Mouse (Mus musculus): ENCODE results near the gene Ins2. TPM values are rescaled to one million over a fixed set of nuclear protein-coding genes. Genes with fewer than 3 reads are reported as not detected.

The Ins2 gene
- polyA plus RNA-seq (2012; rRNA removed), result 0.68 and 0.88 TPM in 2 replicates

DNA sequence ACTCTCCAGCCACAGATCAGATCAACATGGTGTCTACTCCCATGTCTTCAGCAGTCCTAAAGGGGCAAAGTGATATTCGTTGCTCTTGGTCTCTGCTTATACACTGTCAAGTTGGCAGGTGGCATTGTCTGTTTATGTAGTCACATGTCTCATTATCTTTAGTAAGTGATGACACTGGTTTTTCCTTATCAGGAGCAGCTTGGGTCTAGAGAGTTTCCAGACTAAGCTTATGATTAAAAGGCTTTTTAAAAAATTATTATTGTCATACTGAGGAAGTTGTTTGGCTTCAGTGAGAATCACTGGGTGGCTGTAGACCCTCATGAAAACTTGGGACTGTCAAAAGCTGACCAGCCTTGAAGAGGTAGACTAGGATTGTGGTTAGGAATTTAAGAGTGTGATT, at the start of gene Ins2:
TSS of gene Ins2 (minus strand) at position 101 of the 400 bp plus-strand sequence.
- H3K27ac ChIP-seq (ENCODE audit: insufficient read depth, low read depth, low read length), result no peak within 1 kb of the TSS
- no peaks in the 10 kb centered on the region for H3K4me1 ChIP-seq (ENCODE audit: control insufficient read depth, insufficient read depth, low read length)
- H3K36me3 ChIP-seq (ENCODE audit: control insufficient read depth, insufficient read depth, low read length), result no peaks in the 10 kb centered on the region
- H3K27me3 ChIP-seq (replicated peaks; ENCODE audit: control insufficient read depth, insufficient read depth, low read length), result no peaks in the 10 kb centered on the region
- no peak for DNase-seq
- H3K4me3 ChIP-seq (ENCODE audit: insufficient read depth, low read depth, low read length), result no peak within 1 kb of the TSS
- no peak for TF ChIP-seq POLR2A (IDR thresholded peaks at IDR 0.05; ENCODE audit: low read depth, low read length)
- no peak for TF ChIP-seq CTCF (conservative IDR thresholded peaks at IDR 0.05; ENCODE audit: insufficient read depth, insufficient read length, low read depth, low read length)
- 90% methylated on average over 1 of the region's 1 CpGs for WGBS

GRCm38 (mm10) chr7:142792650-142793275, 49.6 kb upstream of the Ins2 start:
- no peaks in the 10 kb centered on the region for H3K36me3 ChIP-seq (ENCODE audit: control insufficient read depth, insufficient read depth, low read length)
- DNase-seq, result no peak
- H3K27ac ChIP-seq (ENCODE audit: insufficient read depth, low read depth, low read length), result no peak overlapping the region
- no peak overlapping the region for H3K4me3 ChIP-seq (ENCODE audit: insufficient read depth, low read depth, low read length)
- no peaks in the 10 kb centered on the region for H3K4me1 ChIP-seq (ENCODE audit: control insufficient read depth, insufficient read depth, low read length)
- WGBS, result 67% methylated on average over 1 of the region's 1 CpGs
- TF ChIP-seq CTCF (conservative IDR thresholded peaks at IDR 0.05; ENCODE audit: insufficient read depth, insufficient read length, low read depth, low read length) (no peak), POLR2A (IDR thresholded peaks at IDR 0.05; ENCODE audit: low read depth, low read length) (no peak)
- H3K27me3 ChIP-seq (replicated peaks; ENCODE audit: control insufficient read depth, insufficient read depth, low read length), result no peaks in the 10 kb centered on the region

DNA sequence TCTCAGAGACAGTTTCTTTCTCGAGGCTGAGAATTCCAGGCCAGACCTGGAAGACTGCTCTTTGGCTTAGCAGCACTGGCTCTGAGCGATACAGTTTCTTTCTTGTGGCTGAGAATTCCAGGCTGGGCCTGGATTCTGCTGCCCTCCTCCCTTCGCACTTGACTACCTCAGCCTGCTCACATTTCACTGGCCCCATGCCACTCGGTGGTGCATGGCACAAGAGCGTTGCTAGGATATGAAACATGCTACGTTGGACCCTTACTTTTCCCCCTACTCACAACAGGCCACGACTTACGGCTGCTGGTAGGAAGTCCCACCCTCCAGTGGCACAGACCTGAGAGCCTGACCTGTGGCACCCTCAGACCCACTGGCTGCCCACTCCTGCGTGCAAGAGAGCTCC, 46.5 kb upstream of the Ins2 start:
- Histone ChIP-seq H3K4me1 (ENCODE audit: control insufficient read depth, insufficient read depth, low read length) (no peaks in the 10 kb centered on the region), H3K4me3 (ENCODE audit: insufficient read depth, low read depth, low read length) (no peak overlapping the region), H3K27me3 (replicated peaks; ENCODE audit: control insufficient read depth, insufficient read depth, low read length) (no peaks in the 10 kb centered on the region), H3K27ac (ENCODE audit: insufficient read depth, low read depth, low read length) (no peak overlapping the region), H3K36me3 (ENCODE audit: control insufficient read depth, insufficient read depth, low read length) (no peaks in the 10 kb centered on the region)
- 35% methylated on average over 9 of the region's 9 CpGs for WGBS
- no peak for TF ChIP-seq CTCF (conservative IDR thresholded peaks at IDR 0.05; ENCODE audit: insufficient read depth, insufficient read length, low read depth, low read length)
- TF ChIP-seq POLR2A (IDR thresholded peaks at IDR 0.05; ENCODE audit: low read depth, low read length), result no peak
- peak; percentile 10 for DNase-seq

GRCm38 (mm10) chr7:142737772-142738171, 5.4 kb downstream of the Ins2 start:
- WGBS, result 12% methylated on average over 3 of the region's 3 CpGs

DNA sequence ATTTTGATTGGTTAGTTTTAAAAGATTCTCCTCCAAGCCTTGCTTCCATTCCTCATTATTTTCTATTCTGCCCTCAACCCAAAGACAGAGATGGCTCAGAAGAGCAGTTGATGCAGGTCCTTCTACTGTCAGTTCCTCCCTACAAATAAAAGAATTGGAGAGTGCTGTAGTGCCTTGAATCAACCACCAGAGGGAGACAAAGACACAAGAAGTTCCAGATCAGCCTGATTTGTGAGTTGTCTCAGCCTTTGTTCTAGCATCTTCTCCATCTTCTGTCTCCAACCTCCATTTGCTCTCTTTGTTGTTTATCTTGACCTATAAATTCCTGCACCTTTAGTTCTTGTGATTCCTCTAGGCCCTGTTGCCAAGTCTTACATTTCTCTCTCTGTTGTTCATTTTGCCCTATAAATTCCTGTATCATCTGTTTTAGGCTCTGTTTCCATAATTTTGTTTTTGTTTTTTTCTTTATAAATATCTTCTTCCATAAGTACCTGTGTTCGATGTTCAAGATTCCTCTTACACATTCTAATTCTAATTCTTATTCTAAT, 6.2 kb downstream of the Ins2 start:
- peak; percentile 43 for DNase-seq
- Histone ChIP-seq H3K27ac (ENCODE audit: insufficient read depth, low read depth, low read length) (no peak overlapping the region), H3K27me3 (replicated peaks; ENCODE audit: control insufficient read depth, insufficient read depth, low read length) (no peaks in the 10 kb centered on the region), H3K36me3 (ENCODE audit: control insufficient read depth, insufficient read depth, low read length) (no peaks in the 10 kb centered on the region), H3K4me3 (ENCODE audit: insufficient read depth, low read depth, low read length) (no peak overlapping the region), H3K4me1 (ENCODE audit: control insufficient read depth, insufficient read depth, low read length) (no peaks in the 10 kb centered on the region)
- no peak for TF ChIP-seq POLR2A (IDR thresholded peaks at IDR 0.05; ENCODE audit: low read depth, low read length)
- peak; percentile 42 for TF ChIP-seq CTCF (conservative IDR thresholded peaks at IDR 0.05; ENCODE audit: insufficient read depth, insufficient read length, low read depth, low read length)
- 54% methylated on average over 1 of the region's 1 CpGs for WGBS

More at GRCm38 (mm10) chr7:142737772-142738171, 5.4 kb downstream of the Ins2 start:
- H3K4me3 ChIP-seq (ENCODE audit: insufficient read depth, low read depth, low read length), result no peak overlapping the region
- H3K4me1 ChIP-seq (ENCODE audit: control insufficient read depth, insufficient read depth, low read length), result no peaks in the 10 kb centered on the region
- DNase-seq, result peak; percentile 36
- TF ChIP-seq POLR2A (IDR thresholded peaks at IDR 0.05; ENCODE audit: low read depth, low read length) (no peak), CTCF (conservative IDR thresholded peaks at IDR 0.05; ENCODE audit: insufficient read depth, insufficient read length, low read depth, low read length) (peak; percentile 30; the same call in 1 of the 2 replicates)
- no peaks in the 10 kb centered on the region for H3K36me3 ChIP-seq (ENCODE audit: control insufficient read depth, insufficient read depth, low read length)
- H3K27ac ChIP-seq (ENCODE audit: insufficient read depth, low read depth, low read length), result no peak overlapping the region
- H3K27me3 ChIP-seq (replicated peaks; ENCODE audit: control insufficient read depth, insufficient read depth, low read length), result no peaks in the 10 kb centered on the region

- Histone ChIP-seq H3K4me1 (ENCODE audit: control insufficient read depth, insufficient read depth, low read length) (no peaks in the 10 kb centered on the region), H3K27ac (ENCODE audit: insufficient read depth, low read depth, low read length) (no peak overlapping the region), H3K36me3 (ENCODE audit: control insufficient read depth, insufficient read depth, low read length) (no peaks in the 10 kb centered on the region), H3K27me3 (replicated peaks; ENCODE audit: control insufficient read depth, insufficient read depth, low read length) (no peaks in the 10 kb centered on the region), H3K4me3 (ENCODE audit: insufficient read depth, low read depth, low read length) (no peak overlapping the region)
- peak; percentile 2 for DNase-seq
- WGBS, result 56% methylated on average over 3 of the region's 3 CpGs
- no peak for TF ChIP-seq POLR2A (IDR thresholded peaks at IDR 0.05; ENCODE audit: low read depth, low read length)
- no peak for TF ChIP-seq CTCF (conservative IDR thresholded peaks at IDR 0.05; ENCODE audit: insufficient read depth, insufficient read length, low read depth, low read length)
Observed at GRCm38 (mm10) chr7:142725973-142726372, 17.2 kb downstream of the Ins2 start.

DNA sequence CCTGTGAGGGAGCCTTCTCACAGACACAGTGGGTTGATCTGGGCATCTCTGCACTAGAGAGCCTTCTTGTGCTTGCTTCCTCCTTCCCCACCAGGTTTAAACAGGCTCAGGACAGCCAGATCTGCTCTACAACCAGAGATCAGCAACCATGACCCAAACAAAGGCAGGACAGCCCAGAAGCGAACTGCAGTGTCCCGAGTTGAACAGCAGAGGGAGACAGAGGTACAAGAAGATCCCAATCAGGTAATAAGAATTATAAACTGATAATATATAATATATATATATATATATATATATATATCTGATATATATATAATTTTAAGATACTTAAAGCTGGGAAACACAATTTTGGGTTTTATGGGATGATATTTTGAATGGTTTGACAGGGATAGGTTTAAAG, 22.5 kb downstream of the Ins2 start:
- no peaks in the 10 kb centered on the region for H3K27me3 ChIP-seq (replicated peaks; ENCODE audit: control insufficient read depth, insufficient read depth, low read length)
- no peak overlapping the region for H3K4me3 ChIP-seq (ENCODE audit: insufficient read depth, low read depth, low read length)
- H3K27ac ChIP-seq (ENCODE audit: insufficient read depth, low read depth, low read length), result no peak overlapping the region
- DNase-seq, result peak; percentile 33
- no peaks in the 10 kb centered on the region for H3K4me1 ChIP-seq (ENCODE audit: control insufficient read depth, insufficient read depth, low read length)
- no peaks in the 10 kb centered on the region for H3K36me3 ChIP-seq (ENCODE audit: control insufficient read depth, insufficient read depth, low read length)
- no peak for TF ChIP-seq POLR2A (IDR thresholded peaks at IDR 0.05; ENCODE audit: low read depth, low read length)
- peak; percentile 67 for TF ChIP-seq CTCF (conservative IDR thresholded peaks at IDR 0.05; ENCODE audit: insufficient read depth, insufficient read length, low read depth, low read length)
- WGBS, result 0% methylated on average over 2 of the region's 2 CpGs

Data from kidney, adult 2 months (tissue).